Mouse (Mus musculus) limb, embryonic 12.5 days (tissue): Measurements from ENCODE around the gene Sec11a. TPM values are rescaled to one million over a fixed set of nuclear protein-coding genes. Genes with fewer than 3 reads are reported as not detected.
"Not testable (repeated sequence)": the region's sequence is repeated elsewhere in the genome, so short reads cannot be mapped to it uniquely, and the experiment has no call there.

Experiments
- ATAC-seq: fragments of 200-750 bp; cut with Nextera tagmentation; 2 replicates; pipeline ENCODE4 v1.8.0; 2017; ENCODE audit warnings: low read depth, moderate TSS enrichment; ENCODE audit not compliant: insufficient number of reproducible peaks, insufficient read depth, low FRiP score, low TSS enrichment
- H3K27ac ChIP-seq: fragments of 300-500 bp; sonication (generic); 2 replicates; pipeline ENCODE4 v1.5.1; 2016; ENCODE audit warnings: mild to moderate bottlenecking, moderate library complexity
- H3K27me3 ChIP-seq: fragments of 300-500 bp; sonication (generic); 2 replicates; pipeline ENCODE4 v1.6.1; 2016; ENCODE audit warnings: mild to moderate bottlenecking, moderate library complexity
- H3K36me3 ChIP-seq: fragments of 300-500 bp; sonication (generic); 2 replicates; pipeline ENCODE4 v1.6.1; 2016; ENCODE audit warnings: mild to moderate bottlenecking, moderate library complexity
- H3K4me1 ChIP-seq: fragments of 300-500 bp; sonication (generic); replicated peaks from 2 replicates; pipeline ENCODE4 v1.6.1; 2016
- H3K4me2 ChIP-seq: fragments of 300-500 bp; sonication (generic); 2 replicates; pipeline ENCODE4 v1.6.1; 2016; ENCODE audit warnings: mild to moderate bottlenecking, moderate library complexity
- H3K4me3 ChIP-seq: fragments of 300-500 bp; sonication (generic); replicated peaks from 2 replicates; pipeline ENCODE4 v1.5.1; 2016; ENCODE audit warnings: mild to moderate bottlenecking
- H3K9ac ChIP-seq: fragments of 300-500 bp; sonication (generic); replicated peaks from 2 replicates; pipeline ENCODE4 v1.6.1; 2016; ENCODE audit warnings: mild to moderate bottlenecking, moderate library complexity
- H3K9me3 ChIP-seq: fragments of 300-500 bp; sonication (generic); 2 replicates; pipeline ENCODE4 v1.6.1; 2016; ENCODE audit warnings: mild to moderate bottlenecking, moderate library complexity
- WGBS: fragments of 180-500 bp; shearing (Covaris S2); methylation state at CpG from one replicate; pipeline ENCODE4 v1.1.7; 2016; 5-methylcytosine and 5-hydroxymethylcytosine counted together
- polyA plus RNA-seq: library from polyadenylated mRNA; unstranded; fragments of >200 nt; fragmentation: Nextera tagmentation; extraction: Ambion mirVana; gene quantifications from 2 replicates; pipeline ENCODE4 v1.2.1, GENCODE M21; 2016

The Sec11a gene
- polyA plus RNA-seq, 1 experiment from 2014 or later, result 199 TPM

DNA sequence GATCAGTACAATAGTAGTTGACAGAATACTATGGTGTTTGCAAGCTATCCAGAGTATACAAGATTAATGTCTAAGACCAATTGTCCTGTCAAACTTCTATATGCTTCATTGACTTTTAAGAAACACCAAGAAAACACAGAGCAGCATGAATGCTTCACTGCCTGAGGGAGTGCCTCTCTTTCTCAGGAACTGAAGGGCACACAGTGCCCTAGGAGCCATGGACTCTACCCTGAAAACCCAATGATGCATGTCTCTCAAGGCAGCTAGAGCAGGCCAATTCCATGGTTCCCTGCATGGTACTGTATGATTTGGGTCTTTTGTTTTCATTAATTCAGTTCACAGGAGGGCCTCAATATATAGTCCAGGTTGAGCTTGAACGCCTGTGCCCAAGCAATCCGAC, 6.7 kb upstream of the Sec11a start:
- Histone ChIP-seq H3K36me3 (no peaks in the 10 kb centered on the region), H3K9me3 (no peaks in the 10 kb centered on the region), H3K4me1 (no peaks in the 10 kb centered on the region), H3K27me3 (no peaks in the 10 kb centered on the region), H3K4me2 (no peak overlapping the region), H3K4me3 (no peak overlapping the region), H3K27ac (no peak overlapping the region), H3K9ac (no peak overlapping the region)
- WGBS, result 85% methylated on average over 2 of the region's 2 CpGs
- ATAC-seq, result no peak

DNA sequence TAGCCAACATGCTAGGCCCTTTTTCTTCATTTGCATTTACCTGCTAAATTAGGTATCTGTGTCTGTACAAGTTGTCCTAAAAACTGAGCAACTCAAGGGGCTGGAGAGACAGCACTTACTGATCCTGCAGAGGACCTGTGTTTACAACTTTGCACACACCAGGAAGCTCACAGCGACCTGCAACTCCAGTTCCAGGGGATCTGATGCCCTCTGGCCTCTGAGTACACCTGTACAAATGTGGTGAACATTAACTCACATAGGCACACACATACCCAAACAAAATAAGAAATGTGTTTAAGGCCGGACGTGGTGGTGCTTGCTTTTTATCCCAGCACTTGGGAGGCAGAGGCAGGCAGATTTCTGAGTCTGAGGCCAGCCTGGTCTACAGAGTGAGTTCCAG, 4.6 kb upstream of the Sec11a start:
- Histone ChIP-seq H3K4me3 (no peak overlapping the region), H3K4me1 (peaks cover 3% of the 10 kb centered on the region; the same call in 1 of the 2 replicates), H3K9me3 (no peaks in the 10 kb centered on the region), H3K27me3 (no peaks in the 10 kb centered on the region), H3K27ac (no peak overlapping the region), H3K9ac (no peak overlapping the region), H3K4me2 (no peak overlapping the region), H3K36me3 (no peaks in the 10 kb centered on the region)
- ATAC-seq, result no peak
- 66% methylated on average over 3 of the region's 3 CpGs for WGBS

- Histone ChIP-seq H3K4me2 (no peak overlapping the region), H3K4me1 (peaks cover 7% of the 10 kb centered on the region), H3K36me3 (no peaks in the 10 kb centered on the region), H3K9me3 (no peaks in the 10 kb centered on the region), H3K27me3 (no peaks in the 10 kb centered on the region), H3K27ac (no peak overlapping the region), H3K9ac (no peak overlapping the region), H3K4me3 (no peak overlapping the region)
- no peak for ATAC-seq
- 88% methylated on average over 4 of the region's 4 CpGs for WGBS
Measured at GRCm38 (mm10) chr7:80951461-80951860, 3.9 kb upstream of the Sec11a start.

- peaks cover 25% of the 10 kb centered on the region for H3K36me3 ChIP-seq
- no peak for ATAC-seq
- H3K4me1 ChIP-seq, result no peaks in the 10 kb centered on the region
- H3K27ac ChIP-seq, result no peak overlapping the region
- H3K4me3 ChIP-seq, result no peak overlapping the region
- no peak overlapping the region for H3K4me2 ChIP-seq
- 93% methylated on average over 4 of the region's 4 CpGs for WGBS
- H3K27me3 ChIP-seq, result no peaks in the 10 kb centered on the region
- no peaks in the 10 kb centered on the region for H3K9me3 ChIP-seq
- H3K9ac ChIP-seq, result no peak overlapping the region
Measured at GRCm38 (mm10) chr7:80939808-80940207, 7.8 kb downstream of the Sec11a start.

GRCm38 (mm10) chr7:80937304-80937666, 10.3 kb downstream of the Sec11a start:
- not testable (repeated sequence) for ATAC-seq, H3K4me3 ChIP-seq, H3K9ac ChIP-seq, H3K27me3 ChIP-seq, H3K9me3 ChIP-seq, H3K4me2 ChIP-seq, H3K4me1 ChIP-seq, H3K27ac ChIP-seq
- H3K36me3 ChIP-seq, result peaks cover 36% of the 10 kb centered on the region

- H3K4me3 ChIP-seq, H3K9me3 ChIP-seq, H3K4me1 ChIP-seq, H3K27me3 ChIP-seq, H3K27ac ChIP-seq, ATAC-seq, H3K4me2 ChIP-seq, H3K9ac ChIP-seq: not testable (repeated sequence)
- H3K36me3 ChIP-seq, result peaks cover 40% of the 10 kb centered on the region
- WGBS, result 81% methylated on average over 7 of the region's 7 CpGs
Measured at GRCm38 (mm10) chr7:80936617-80937303, 10.8 kb downstream of the Sec11a start.

- Histone ChIP-seq H3K4me3 (no peak overlapping the region), H3K36me3 (peaks cover 46% of the 10 kb centered on the region), H3K4me1 (no peaks in the 10 kb centered on the region), H3K27ac (no peak overlapping the region), H3K9me3 (no peaks in the 10 kb centered on the region), H3K27me3 (no peaks in the 10 kb centered on the region), H3K9ac (no peak overlapping the region), H3K4me2 (no peak overlapping the region)
- ATAC-seq, result no peak
- 96% methylated on average over 1 of the region's 1 CpGs for WGBS
Measured at GRCm38 (mm10) chr7:80935834-80936233, 11.7 kb downstream of the Sec11a start.

- Histone ChIP-seq H3K4me3 (no peak overlapping the region), H3K4me1 (no peaks in the 10 kb centered on the region), H3K9ac (no peak overlapping the region), H3K4me2 (no peak overlapping the region), H3K27me3 (no peaks in the 10 kb centered on the region), H3K36me3 (peaks cover 50% of the 10 kb centered on the region), H3K9me3 (no peaks in the 10 kb centered on the region), H3K27ac (no peak overlapping the region)
- ATAC-seq, result no peak
- 83% methylated on average over 1 of the region's 1 CpGs for WGBS
Measured at GRCm38 (mm10) chr7:80932777-80933176, 14.8 kb downstream of the Sec11a start.

DNA sequence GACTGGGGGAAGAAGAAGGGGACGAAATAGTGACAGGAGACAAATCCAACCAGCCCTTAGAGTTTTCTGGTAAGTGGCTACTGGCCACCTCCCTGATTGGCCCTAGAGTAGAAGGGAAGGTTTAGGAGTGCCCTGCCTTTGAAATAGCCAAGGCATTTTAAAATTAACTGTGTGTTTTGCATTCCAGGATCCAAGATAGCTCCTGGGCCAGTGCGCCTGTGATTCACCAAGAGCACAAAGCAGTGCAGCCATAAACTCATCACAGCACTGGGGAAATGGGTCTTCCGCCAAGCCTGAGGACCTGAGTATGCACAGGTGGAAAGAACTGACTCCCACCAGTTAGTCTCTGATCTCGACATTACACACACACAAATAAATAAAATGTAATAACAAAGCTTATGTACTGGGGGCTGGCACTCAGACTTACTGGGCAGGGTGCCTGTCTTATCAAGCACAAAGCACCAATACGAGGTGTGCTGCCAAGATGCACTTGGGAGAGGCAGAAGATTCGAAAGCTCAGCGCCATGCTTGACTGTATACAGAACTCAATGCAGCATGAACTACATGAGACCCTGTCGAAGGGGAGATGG, 15.9 kb downstream of the Sec11a start:
- no peak for ATAC-seq
- peaks cover 58% of the 10 kb centered on the region for H3K36me3 ChIP-seq

DNA sequence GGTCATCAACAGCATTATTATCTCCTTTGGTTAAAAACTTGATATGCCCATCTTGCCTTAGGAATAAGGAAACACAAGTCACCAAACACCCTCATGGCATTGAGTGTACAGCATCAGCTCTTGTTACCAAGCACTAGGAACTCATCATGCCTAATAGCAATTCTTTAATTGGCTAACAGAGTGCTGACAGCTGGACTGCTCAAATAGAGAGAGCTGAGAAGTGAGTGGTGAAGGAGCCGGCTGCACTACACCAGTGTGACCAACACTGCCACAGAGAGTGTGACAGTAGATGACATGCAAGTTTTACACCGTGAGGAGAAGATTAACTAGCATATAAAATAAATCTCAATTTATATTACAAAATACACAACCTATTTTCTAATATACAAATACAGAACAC, 24.4 kb downstream of the Sec11a start:
- no peak for ATAC-seq
- H3K4me2 ChIP-seq, result no peak overlapping the region
- peaks cover 78% of the 10 kb centered on the region for H3K36me3 ChIP-seq
- WGBS, result 88% methylated on average over 2 of the region's 2 CpGs
- no peaks in the 10 kb centered on the region for H3K27me3 ChIP-seq
- H3K9me3 ChIP-seq, result no peaks in the 10 kb centered on the region
- no peak overlapping the region for H3K4me3 ChIP-seq
- no peaks in the 10 kb centered on the region for H3K4me1 ChIP-seq
- no peak overlapping the region for H3K27ac ChIP-seq
- H3K9ac ChIP-seq, result no peak overlapping the region

More for the DNA sequence above, 15.9 kb downstream of the Sec11a start:
- H3K27me3 ChIP-seq, result no peaks in the 10 kb centered on the region
- no peak overlapping the region for H3K27ac ChIP-seq
- WGBS, result 88% methylated on average over 8 of the region's 8 CpGs
- H3K4me1 ChIP-seq, result no peaks in the 10 kb centered on the region
- H3K9ac ChIP-seq, result no peak overlapping the region
- no peak overlapping the region for H3K4me3 ChIP-seq
- H3K4me2 ChIP-seq, result no peak overlapping the region
- no peaks in the 10 kb centered on the region for H3K9me3 ChIP-seq

DNA sequence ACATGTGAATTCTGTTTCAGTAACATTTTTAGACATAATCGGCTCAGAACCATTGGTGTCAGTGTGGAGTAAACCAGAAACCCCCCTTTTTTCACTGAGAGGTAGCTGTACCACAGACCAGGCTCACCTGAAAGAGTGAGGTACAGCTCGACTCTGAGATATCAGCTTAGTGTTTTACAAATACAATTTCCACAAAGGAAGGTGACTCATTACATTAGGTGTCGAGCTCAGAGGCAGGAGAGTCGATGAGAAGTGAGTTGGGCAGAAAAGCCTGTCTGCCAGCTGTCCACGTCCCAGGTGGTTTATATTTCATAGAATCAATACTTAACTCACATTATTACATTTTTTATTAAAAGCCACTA, 28.0 kb downstream of the Sec11a start:
- H3K9me3 ChIP-seq, result no peaks in the 10 kb centered on the region
- no peak overlapping the region for H3K4me3 ChIP-seq
- H3K36me3 ChIP-seq, result peaks cover 84% of the 10 kb centered on the region
- H3K27ac ChIP-seq, result no peak overlapping the region
- no peaks in the 10 kb centered on the region for H3K27me3 ChIP-seq
- H3K9ac ChIP-seq, result no peak overlapping the region
- WGBS, result 83% methylated on average over 5 of the region's 5 CpGs
- no peak overlapping the region for H3K4me2 ChIP-seq
- no peak for ATAC-seq
- no peaks in the 10 kb centered on the region for H3K4me1 ChIP-seq
